Mouse (Mus musculus): ENCODE measurements around the gene Adra1b.

Adra1b gene

GRCm38 (mm10) chr11:43817368-43817923 is 83.6 kb downstream of the Adra1b start:
- no peak for DNase-seq

GRCm38 (mm10) chr11:43812535-43812934 is 88.5 kb downstream of the Adra1b start:
- DNase-seq, result no peak

GRCm38 (mm10) chr11:43807732-43808131 is 93.3 kb downstream of the Adra1b start:
- no peak for DNase-seq

GRCm38 (mm10) chr11:43795992-43796391 is 105.0 kb downstream of the Adra1b start:
- no peak for DNase-seq

- no peak for DNase-seq
These were observed 110.6 kb downstream of the Adra1b start for GRCm38 (mm10) chr11:43790446-43790845.

GRCm38 (mm10) chr11:43783772-43784171 is 117.2 kb downstream of the Adra1b start:
- peak; percentile 74 for DNase-seq

GRCm38 (mm10) chr11:43783106-43783505 is 117.9 kb downstream of the Adra1b start:
- DNase-seq, result no peak

- no peak for DNase-seq
These were observed 121.5 kb downstream of the Adra1b start for GRCm38 (mm10) chr11:43779551-43779950.

- DNase-seq, result no peak
These were observed 124.7 kb downstream of the Adra1b start for GRCm38 (mm10) chr11:43776324-43776694.

- no peak for DNase-seq
These were observed 125.3 kb downstream of the Adra1b start for GRCm38 (mm10) chr11:43775469-43776323.

- DNase-seq, result no peak
These were observed 127.3 kb downstream of the Adra1b start for GRCm38 (mm10) chr11:43773725-43774124.

GRCm38 (mm10) chr11:43770110-43770509 is 130.9 kb downstream of the Adra1b start:
- no peak for DNase-seq

GRCm38 (mm10) chr11:43767749-43768148 is 133.3 kb downstream of the Adra1b start:
- DNase-seq, result no peak

- DNase-seq, result peak; percentile 82
These were observed 133.9 kb downstream of the Adra1b start for GRCm38 (mm10) chr11:43766922-43767648.

- no peak for DNase-seq
These were observed 142.6 kb downstream of the Adra1b start for GRCm38 (mm10) chr11:43758436-43758835.

- no peak for DNase-seq
These were observed 145.6 kb downstream of the Adra1b start for GRCm38 (mm10) chr11:43755411-43755810.

GRCm38 (mm10) chr11:43754568-43754967 is 146.4 kb downstream of the Adra1b start:
- DNase-seq, result no peak

- no peak for DNase-seq
These were observed 149.5 kb downstream of the Adra1b start for GRCm38 (mm10) chr11:43751542-43751941.

- peak; percentile 99 for DNase-seq
These were observed 153.5 kb downstream of the Adra1b start, which contains the start of gene Ttc1 for GRCm38 (mm10) chr11:43747233-43748226. Gene Ttc1 (minus strand): TSS chr11:43748008.

GRCm38 (mm10) chr11:43728737-43729301 is 172.2 kb downstream of the Adra1b start:
- no peak for DNase-seq

- DNase-seq, result no peak
These were observed 173.2 kb downstream of the Adra1b start for GRCm38 (mm10) chr11:43727796-43728195.
